Mouse (Mus musculus): ENCODE results near the gene Exoc2.

Exoc2 gene

DNA sequence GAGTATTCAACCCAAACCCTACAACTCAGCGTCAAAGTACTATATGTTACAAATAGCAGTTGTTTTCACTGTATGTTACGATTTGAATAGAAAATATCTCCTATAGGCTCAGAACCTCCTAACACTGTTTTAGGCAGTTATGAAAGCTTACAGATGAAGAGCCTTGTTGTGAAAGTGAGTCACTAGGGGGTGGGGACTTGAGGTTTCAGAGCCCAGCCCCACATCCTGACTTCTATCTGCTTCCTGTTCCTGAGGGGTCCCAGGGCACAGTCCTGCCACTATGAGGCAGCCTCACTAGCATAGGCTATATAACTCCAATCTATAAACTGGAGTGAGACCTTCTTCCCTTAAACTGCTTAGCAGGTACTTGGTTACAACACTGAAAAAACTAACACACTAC, 1.8 kb downstream of the Exoc2 start:
- DNase-seq (ENCODE audit: low spot score in 2 of 2), result no peak

DNA sequence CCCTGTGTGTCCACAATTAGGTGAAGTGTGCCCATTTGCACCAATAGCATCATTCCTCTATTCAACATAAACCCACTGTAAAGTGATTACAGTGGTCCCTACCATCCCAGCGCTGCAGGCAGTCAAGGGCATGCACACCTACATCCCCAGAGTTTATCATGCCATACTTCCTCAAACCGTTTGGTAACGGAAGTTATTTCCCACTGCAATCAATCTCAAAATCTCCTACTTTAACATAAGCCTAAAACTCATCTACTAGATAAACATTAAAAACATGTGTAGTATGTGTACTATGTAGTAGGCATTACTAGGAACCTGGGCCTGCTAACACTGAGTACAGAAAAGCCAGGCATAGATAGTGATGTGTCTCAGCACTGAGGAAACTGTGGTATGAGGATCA, 2.8 kb downstream of the Exoc2 start:
- DNase-seq (ENCODE audit: low spot score in 2 of 2), result no peak

DNA sequence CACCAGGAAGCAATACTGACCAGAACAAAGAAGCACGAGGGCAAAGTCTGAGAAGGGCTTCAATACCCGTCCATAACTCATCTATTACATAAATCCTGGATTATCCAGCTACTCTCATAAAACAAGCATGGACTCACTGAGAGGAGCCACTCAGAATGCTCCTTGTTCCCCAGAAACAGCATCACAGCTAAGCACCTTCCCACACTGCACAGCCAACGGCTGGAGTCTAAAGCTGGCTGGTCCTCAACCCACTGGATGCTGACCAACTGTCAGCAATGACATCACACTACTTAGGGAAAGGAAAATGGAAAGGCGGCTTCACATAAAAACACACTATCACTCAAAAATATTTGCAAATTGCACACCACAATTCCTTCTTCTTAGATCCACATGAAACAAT, 5.6 kb downstream of the Exoc2 start:
- no peak for DNase-seq (ENCODE audit: low spot score in 2 of 2)

DNA sequence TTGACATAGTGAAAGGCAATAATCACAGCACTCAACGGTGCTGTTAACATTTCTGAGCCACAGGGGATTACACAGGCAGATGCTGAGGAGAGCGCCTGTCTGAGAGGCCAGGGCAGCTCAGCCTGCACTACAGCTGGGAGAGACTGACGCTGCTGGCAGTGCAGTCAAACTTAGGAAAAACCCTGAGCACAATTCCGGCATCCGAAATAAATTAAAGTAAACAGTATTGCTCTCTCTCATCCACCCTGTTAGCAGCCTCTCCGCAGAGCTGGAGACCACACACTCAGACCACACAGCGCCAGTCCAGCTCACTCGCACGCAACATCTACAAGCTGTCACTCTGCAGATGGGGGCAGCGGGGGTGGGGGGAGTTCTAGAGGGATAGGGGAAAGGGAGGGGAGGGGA, 7.4 kb downstream of the Exoc2 start:
- peak in 1 of 2 experiments; percentile 33 for DNase-seq (ENCODE audit: low spot score in 2 of 2)

DNA sequence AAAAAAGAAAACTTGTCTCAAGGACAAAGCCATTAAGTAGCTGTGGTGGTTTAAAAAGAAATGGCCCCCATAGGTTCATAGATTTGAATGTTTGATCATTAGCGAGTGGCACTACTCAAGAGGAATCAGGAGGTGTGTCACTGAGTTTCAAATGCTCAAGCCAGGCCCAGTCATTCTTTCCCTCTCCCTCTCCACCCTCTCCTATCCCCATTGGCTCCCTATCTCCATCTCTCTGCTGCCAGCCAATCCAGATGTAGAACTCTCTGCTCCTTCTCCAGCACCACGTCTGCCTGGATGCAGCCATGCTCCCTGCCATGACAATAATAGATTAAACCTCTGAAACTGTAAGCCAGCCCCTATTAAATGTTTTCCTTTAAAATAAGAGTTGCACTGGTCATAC, 12.0 kb downstream of the Exoc2 start:
- no peak for DNase-seq (ENCODE audit: low spot score in 2 of 2)

DNA sequence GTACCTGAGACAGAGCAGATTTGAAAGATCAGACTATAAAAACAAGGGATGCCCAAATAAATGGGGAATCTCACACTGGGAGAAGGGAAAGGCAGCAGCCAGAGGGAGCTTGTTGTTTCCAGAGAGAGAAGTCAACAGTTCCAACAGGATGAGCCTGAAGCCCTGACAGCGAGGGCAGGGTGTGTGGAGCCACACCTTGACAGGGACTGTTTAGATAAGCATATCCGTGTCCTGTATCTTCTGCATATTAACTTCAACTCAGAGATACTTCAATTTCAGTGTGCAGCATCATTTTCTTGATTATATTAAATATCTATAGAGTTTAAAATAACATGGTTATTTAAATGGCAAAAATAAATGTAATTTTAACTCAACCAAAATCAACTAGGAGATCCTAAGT, 13.2 kb downstream of the Exoc2 start:
- no peak for DNase-seq (ENCODE audit: low spot score in 2 of 2)

DNA sequence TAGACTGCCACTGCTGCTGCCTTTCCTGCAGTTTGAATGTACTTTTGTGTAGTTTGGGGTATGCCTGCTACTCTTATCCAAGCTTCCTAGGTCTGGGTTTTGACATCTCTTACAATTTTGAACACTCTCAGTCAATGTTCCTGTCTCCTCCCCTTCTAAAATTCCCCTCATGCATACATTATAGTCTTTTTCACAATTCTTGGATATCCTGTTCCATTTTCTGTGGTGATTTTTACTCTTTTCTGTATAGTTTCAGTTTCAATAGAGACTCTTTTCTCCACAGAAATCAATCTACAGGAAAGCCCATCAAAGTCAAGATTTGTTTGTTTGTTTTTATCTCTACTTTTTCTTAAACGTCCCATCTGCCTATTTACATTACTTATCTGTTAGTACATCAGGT, 20.3 kb downstream of the Exoc2 start:
- no peak for DNase-seq (ENCODE audit: low spot score in 2 of 2)

DNA sequence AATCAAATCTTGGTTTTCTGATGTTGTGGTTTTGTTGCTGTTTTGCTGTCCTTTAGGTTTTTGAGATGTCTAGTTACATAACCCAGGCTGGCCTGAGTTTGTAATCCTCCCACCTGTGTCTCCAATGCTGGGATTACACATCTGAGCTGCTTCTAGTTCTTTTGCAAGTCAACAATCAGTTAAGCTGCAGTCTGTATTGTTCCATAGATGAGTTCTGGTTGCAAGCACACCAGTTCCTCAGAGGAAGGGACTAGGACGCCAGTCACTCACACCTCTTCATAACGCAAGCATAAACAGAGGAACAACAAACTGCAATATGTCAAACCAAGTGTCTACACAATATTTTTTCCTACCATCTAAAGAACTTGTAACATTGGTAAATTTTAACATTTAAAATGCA, 21.8 kb downstream of the Exoc2 start:
- no peak for DNase-seq (ENCODE audit: low spot score in 2 of 2)

DNA sequence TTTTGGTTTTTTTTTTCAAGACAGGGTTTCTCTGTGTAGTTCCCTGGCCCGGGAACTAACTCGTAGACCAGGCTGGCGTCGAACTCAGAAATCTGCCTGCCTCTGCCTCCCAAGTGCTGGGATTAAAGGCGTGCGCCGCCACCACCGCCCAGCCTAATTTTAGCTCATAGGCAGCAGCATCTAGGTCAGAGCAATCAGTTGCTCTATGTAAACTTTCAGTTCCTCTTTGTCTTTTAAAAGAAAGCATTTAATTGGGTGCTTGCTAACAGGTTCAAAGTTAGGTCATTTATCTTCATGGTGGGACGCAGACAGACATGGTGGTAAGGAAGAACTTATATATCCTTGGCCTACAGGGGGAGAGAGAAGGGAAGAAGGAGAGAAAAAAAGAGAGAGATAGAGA, 24.7 kb downstream of the Exoc2 start:
- no peak for DNase-seq (ENCODE audit: low spot score in 2 of 2)

DNA sequence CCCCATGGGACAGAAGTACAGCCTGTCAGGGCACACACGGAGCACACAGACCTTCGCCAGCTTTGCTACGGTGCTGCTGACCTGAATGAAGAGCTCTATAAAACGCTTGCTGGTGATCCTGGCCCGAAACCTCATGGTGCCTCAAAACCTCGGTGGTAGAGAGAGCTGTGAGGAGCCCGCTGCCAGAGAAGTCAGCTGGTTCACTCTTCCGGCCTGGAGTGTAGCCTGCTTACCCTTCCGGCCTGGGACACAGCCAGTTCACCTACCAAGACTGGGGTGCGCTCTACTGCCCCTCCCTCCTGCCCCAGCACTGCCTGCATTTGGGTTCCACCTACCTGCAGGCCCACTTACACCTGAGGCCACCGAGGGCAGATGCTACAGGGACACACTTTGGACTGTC, 26.4 kb downstream of the Exoc2 start, which contains the start of gene Hus1b:
Gene Hus1b, minus strand, starts transcription at position 220 of the 400 bp plus-strand sequence.
- no peak for DNase-seq (ENCODE audit: low spot score in 2 of 2)

DNA sequence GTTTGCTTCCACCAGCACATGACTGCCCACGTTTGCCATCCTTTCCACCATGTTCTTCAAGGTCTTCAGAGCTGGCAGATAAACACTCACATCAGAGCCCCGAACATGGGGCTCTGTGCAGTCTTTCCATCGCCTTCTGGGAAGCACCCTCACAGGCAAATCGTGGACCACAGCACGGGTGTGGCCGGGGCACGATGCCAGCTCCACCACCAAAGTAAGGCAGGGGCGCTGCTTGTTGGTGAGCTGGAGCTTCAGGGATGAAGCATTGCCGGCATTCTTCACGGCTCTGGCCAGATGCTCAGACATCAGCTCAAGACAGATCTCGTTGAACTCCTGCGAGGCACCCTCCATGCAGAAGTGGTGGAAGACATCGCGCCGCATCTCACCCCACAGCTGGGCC, 26.8 kb downstream of the Exoc2 start:
- no peak for DNase-seq (ENCODE audit: low spot score in 2 of 2)

DNA sequence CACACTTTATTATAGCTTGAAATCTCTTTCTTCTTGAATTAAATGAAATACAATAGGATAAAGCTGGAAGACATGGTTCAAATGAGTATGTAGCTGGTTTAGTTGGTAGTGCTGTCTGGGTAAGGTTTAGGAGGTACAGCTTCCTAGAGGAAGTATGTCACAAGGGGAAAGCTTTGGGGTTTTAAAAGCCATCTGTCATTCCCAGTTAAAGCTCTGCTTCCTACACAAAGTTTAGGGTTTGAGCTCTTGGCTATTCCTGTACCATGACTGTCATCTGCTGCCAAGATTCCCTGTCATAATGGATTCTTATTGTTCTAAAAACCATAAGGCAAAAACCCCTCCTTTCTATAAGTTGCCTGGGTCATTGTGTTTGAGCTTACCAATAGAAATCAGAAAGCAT, 28.1 kb downstream of the Exoc2 start:
- no peak for DNase-seq (ENCODE audit: low spot score in 2 of 2)

DNA sequence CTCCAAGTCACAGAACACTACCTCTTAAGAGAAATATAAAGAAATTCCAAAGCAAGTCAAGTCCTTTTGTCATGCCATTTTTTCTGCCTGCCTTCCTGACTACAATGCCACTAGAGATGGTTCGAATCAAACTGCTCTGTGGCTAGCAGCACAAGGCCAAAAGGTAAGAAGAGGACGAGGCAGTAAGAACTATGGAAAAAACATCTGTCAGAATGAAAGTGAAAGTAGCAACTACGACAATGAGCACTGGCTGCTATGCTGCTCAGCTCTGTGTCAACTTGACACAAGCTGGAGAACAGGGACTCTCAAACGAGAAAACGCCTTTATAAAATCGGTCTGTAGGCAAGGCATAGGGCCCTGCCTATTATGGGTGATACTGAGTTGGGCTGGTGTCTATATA, 40.9 kb downstream of the Exoc2 start:
- DNase-seq (ENCODE audit: low spot score in 2 of 2), result no peak

DNA sequence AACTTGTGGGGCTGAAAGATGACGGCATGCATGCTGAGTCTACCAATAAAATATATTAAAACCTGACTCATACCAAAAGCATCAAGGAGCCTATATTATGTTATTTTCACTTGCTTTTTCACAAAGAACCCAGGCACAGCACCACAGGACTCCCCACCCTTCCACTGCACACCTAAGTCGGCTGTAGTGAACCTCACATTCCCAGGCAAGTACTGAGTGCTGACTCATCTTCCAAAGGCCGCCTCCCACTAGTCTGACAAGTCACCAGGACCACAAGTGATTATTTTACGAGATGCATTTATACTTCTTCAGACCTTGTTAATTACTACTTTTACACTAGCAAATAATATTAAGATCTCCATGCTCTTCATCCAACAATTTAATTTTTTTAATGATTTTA, 42.3 kb downstream of the Exoc2 start:
- DNase-seq (ENCODE audit: low spot score in 2 of 2), result no peak

DNA sequence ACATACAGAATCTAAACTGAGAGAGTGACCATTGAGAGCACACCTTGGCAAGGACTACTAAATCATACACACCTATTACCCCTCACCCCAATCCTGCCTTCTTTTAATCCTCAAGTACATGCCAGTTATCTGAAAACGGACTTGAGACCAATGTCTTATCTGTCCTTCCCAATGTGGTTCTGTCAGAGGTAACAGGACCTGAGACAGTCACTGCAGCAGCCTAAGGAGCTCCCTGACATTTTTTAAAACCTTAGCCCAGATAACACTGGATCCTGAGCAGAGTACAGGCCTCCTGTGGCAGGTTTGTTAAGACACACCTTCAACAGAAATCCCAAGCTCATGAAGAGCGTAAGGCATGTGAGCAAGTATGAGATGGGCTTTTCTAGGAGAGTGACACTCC, 44.8 kb downstream of the Exoc2 start:
- DNase-seq (ENCODE audit: low spot score in 2 of 2), result no peak

DNA sequence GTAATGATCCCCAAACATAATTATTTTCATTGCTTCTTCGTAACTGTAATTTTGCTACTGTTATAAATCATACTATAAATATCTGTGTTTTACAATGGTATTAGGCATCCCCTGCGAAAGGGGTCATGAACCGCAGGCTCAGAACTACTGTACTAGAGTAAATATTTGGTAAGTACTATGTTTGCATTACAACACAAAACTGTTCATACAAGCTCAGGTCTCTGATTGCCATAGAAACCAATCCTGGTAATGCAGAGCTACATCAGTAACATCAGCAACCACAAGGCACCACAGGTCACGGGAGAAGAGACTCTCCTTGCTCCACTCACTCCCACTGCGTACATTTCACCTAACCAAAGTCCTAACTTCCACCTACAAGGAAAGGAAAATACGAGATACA, 49.6 kb downstream of the Exoc2 start:
- no peak for DNase-seq (ENCODE audit: low spot score in 2 of 2)

DNA sequence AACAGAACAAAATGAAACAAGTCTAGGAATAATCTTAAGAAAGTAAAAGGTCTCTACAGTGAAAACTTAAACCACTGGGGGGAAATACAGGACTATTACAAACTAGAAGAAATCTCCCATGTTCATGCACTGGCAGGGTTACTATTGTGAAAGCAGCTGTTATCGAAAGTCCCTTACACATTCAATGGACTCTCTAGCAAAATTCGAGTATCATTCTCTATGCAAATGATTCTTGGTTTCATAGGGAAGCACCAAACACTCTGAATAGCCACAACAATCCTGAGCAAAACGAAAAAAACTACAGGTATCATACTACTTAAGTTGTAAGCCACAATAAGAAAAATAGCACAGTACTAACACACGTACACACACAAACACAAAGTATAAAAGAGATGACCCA, 52.0 kb downstream of the Exoc2 start:
- no peak for DNase-seq (ENCODE audit: low spot score in 2 of 2)

DNA sequence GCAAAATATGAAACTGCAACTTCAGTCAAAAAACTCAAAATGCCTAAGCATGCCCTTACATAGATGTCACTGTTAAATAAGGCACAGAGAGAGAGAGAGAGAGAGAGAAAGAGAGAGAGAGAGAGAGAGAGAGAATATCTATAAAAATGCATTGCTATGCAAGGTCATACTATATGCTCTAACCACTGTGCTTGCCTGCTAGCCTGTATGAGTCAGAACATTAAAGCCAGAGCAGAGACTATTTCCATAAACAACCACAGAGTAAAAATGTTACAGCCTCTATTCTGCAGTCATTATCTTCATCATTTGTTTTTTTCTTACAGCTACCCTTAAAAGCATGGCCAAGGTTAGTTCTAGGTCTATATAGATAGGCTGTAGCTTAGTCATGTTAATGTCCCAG, 60.1 kb downstream of the Exoc2 start:
- DNase-seq (ENCODE audit: low spot score in 2 of 2), result no peak

DNA sequence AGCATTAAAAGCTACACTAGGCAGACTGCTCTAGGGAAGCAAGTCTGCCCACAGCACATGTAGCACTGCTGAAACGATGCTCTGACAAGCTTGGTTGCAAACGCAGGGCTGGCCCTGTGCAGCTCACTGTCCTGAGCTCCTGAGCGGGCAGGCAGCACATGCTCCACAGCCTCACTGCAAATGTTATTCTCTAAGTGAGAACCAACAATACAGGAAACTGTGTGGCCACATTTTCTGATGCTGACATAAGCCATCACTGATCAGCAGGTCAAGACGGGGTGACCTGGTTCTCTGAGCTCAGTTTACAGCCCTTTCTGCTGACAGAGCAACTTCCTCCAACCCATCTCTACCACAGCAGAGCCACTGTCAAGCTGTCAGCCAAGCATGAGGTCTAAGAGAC, 60.9 kb downstream of the Exoc2 start:
- no peak for DNase-seq (ENCODE audit: low spot score in 2 of 2)

DNA sequence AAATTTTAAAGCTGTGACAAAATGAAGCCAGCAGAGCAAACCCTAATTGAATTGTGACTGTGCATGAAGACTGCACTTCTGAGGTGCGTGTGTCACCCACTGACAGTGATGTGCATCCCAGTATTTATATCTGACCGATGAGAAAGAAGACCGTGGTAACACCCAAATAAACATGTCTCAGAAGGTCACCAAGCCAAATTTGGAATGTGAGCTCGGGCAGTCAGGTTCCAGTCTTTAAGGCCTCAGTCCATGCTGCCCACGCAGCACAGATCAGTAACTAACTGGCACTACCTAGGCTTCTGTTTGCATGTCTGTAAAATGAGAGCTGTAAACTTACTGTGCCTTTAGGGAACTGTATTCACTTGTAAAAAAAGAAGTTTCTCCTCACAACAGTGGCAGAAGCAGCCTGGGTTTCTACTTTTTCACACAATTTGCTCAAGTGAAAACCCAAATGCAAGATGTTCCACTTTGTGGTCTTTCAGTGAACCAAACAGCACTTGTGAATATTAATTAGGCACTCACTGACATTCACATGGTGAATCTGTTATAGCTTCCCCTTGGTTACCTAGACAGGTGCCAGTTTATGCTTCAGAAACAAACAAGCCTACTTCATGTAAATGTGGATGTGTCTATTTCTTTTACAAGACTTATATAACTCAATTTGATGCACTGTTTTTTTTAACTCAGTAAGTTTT, 61.8 kb downstream of the Exoc2 start:
- DNase-seq (ENCODE audit: low spot score in 2 of 2), result no peak

DNA sequence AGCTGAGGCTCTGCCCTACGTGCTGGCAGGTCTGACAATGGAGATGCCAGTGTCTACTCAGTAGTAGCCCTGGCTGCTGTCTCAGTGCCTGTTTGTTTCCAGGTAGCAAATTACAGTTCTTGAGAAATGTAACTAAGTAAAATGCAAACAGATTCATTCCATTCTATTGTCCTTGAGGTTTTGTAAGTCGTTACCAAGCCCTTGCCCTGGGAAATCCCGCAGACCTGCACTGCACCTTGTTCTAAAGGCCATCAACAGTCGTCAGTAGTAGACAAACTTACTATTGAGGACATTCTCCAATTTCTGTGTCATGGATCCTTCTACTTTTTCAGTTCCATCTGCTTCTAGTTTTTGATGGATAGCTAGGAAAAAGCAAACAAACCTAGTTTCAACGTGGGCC, 63.0 kb downstream of the Exoc2 start:
- DNase-seq (ENCODE audit: low spot score in 2 of 2), result no peak

DNA sequence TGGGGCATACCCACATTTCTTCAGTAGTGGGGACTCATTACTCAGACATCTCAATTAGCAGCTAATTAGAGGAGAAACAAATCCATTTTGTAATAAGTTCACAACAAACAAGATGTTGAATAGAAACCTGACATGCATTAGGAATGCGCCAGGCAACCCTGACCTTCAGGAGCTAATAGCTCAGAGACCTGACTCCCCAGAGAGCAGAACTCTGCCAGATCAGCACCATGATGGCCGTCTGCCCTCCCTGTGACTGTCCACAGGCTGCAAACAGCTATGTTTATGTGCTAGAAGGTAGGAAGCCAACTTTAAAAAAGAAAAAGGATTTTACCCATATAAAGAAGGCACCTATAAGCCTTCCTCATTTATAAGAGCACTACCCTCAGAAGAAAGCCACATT, 71.6 kb downstream of the Exoc2 start:
- DNase-seq (ENCODE audit: low spot score in 2 of 2), result no peak

DNA sequence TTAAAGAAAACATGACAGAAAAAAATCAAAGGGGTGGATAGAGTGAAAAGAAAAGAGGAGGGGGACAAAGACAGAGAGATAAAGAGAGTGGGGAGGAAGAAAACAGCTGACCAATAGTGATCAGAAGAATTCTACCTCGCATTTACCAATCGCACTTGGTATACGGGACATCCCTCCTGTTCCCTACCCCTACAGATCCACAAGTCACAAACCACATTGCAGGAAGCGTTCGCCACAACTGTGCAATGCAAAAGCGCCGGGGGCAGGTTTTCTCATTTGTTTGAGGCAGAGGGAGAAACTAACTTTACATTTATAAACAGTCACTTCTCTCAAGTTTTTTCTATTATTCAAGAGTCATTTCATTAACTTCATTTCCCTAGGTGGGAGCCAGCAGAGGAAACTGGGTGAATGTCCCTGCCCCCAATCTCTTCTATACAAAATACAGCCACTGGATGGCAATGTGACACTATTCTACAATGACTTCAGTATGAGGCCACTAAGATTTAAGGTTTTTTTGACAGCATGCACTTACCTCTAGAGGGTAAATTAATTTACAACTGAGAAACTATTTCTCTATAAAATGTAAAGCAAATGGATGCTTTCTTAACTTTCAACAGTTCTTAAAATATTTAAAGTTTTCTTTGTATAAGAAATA, 72.4 kb downstream of the Exoc2 start:
- DNase-seq (ENCODE audit: low spot score in 2 of 2), result no peak

Data from cerebellum, postnatal 4 days (tissue).